Mouse (Mus musculus): ENCODE measurements around the gene Sh3gl1.
A peak's percentile ranks its signal among the peaks of the same experiment; 100 is the strongest.
"Not testable (repeated sequence)": the region's sequence is repeated elsewhere in the genome, so short reads cannot be mapped to it uniquely, and the experiment has no call there.

Sh3gl1 gene

GRCm38 (mm10) chr17:56036176-56036900 lies at the start of gene Sh3gl1:
Sh3gl1 (minus strand) TSS chr17:56036635.
- DNase-seq (ENCODE audit: low read depth, low spot score): peak; percentile 96

- DNase-seq (ENCODE audit: low read depth, low spot score): peak; percentile 97
Measured at GRCm38 (mm10) chr17:56080781-56081585, 44.5 kb upstream of the Sh3gl1 start.

- DNase-seq (ENCODE audit: low read depth, low spot score): peak; percentile 30
Measured at GRCm38 (mm10) chr17:56079921-56080320, 43.5 kb upstream of the Sh3gl1 start.

- DNase-seq (ENCODE audit: low read depth, low spot score): peak; percentile 100
Measured at GRCm38 (mm10) chr17:56078880-56079795, 42.7 kb upstream of the Sh3gl1 start, which contains the start of gene Hdgfl2. Hdgfl2 (plus strand) TSS chr17:56079634.

- not testable (repeated sequence) for DNase-seq (ENCODE audit: low read depth, low spot score)
Measured at GRCm38 (mm10) chr17:56078361-56078760, 41.9 kb upstream of the Sh3gl1 start.

- DNase-seq (ENCODE audit: low read depth, low spot score): no peak
Measured at GRCm38 (mm10) chr17:56077523-56077922, 41.1 kb upstream of the Sh3gl1 start.

DNA sequence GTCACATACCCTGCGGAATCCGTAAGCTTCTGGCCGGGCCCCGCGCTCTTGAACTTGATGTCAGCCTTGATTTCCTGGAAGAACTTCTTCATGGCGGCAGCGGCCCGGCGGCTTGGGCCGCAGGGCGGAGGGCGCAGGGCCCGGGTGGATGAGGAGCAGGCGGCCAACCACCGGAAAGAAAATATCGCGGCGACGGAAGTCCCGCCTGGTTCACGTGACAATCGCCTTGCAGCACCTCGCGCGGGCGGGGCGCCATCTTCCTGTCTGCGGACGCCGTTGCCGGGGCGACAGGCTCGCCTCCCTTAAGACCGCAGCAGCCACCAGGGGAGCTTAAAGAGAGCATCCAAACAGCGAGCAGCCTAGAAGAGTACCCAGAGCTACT lies 38.4 kb upstream of the Sh3gl1 start, which contains the start of gene Ubxn6:
TSS of gene Ubxn6 (minus strand) at position 202 of the 382 bp plus-strand sequence.
- DNase-seq (ENCODE audit: low read depth, low spot score): peak; percentile 98

- peak; percentile 96 for DNase-seq (ENCODE audit: low read depth, low spot score)
Measured at GRCm38 (mm10) chr17:56074097-56074826, 37.8 kb upstream of the Sh3gl1 start.

GRCm38 (mm10) chr17:56072243-56072642 lies 35.8 kb upstream of the Sh3gl1 start:
- no peak for DNase-seq (ENCODE audit: low read depth, low spot score)

DNA sequence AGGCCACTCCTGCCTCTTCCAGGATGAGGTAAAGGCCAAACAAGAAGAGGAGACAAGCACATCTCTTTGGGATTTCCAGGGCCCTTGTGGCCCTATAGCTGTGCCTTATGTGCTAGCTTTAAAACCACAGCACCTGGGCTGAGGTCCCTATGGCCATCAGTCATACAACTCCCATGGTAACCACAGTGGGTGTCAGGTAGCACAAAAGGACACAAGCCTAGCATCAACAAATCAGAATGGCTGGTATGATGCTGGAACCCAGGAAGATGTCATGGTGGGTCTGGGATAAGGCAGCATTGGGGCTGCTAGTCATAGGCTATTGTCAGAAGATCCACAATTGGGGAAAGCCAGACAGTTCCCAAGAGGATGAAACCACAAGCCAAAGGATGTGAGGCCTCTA lies 34.7 kb upstream of the Sh3gl1 start:
- DNase-seq (ENCODE audit: low read depth, low spot score): peak; percentile 32

- DNase-seq (ENCODE audit: low read depth, low spot score): no peak
Measured at GRCm38 (mm10) chr17:56069066-56069465, 32.6 kb upstream of the Sh3gl1 start.

GRCm38 (mm10) chr17:56066451-56066850 lies 30.0 kb upstream of the Sh3gl1 start:
- DNase-seq (ENCODE audit: low read depth, low spot score): peak; percentile 24

DNA sequence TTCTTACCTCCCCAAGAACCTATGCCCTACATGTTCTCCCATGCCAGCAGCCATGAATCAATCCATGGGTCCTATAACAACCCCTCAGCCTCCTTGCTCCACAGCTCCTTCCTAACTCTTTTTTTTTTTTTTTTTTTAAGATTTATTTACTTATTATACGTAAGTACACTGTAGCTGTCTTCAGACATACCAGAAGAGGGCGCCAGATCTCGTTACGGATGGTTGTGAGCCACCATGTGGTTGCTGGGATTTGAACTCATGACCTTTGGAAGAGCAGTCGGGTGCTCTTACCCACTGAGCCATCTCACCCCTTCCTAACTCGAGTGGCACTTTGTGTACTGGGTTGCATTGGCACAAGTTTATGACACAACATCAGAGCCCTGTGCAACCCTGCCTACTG lies 29.3 kb upstream of the Sh3gl1 start:
- DNase-seq (ENCODE audit: low read depth, low spot score): not testable (repeated sequence)

DNA sequence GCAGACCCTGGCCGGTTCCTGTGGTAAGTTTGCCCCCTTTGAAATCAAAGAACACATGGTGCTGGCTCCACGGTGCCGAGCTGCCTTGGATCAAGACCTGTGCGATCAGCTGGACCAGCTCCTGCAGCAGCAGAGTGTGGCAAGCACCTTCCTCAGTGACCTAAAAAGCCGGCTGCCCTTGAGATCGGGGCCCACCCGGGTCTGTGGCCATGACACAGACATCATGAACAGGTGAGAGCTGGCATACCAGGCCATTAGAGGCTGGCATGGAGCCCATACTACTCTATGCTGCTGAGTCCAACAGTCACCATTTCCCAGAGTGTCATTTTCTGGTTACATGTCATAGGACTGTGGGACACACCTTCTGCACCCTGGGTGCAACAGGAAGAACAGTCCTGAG lies 25.6 kb upstream of the Sh3gl1 start:
- DNase-seq (ENCODE audit: low read depth, low spot score): no peak

DNA sequence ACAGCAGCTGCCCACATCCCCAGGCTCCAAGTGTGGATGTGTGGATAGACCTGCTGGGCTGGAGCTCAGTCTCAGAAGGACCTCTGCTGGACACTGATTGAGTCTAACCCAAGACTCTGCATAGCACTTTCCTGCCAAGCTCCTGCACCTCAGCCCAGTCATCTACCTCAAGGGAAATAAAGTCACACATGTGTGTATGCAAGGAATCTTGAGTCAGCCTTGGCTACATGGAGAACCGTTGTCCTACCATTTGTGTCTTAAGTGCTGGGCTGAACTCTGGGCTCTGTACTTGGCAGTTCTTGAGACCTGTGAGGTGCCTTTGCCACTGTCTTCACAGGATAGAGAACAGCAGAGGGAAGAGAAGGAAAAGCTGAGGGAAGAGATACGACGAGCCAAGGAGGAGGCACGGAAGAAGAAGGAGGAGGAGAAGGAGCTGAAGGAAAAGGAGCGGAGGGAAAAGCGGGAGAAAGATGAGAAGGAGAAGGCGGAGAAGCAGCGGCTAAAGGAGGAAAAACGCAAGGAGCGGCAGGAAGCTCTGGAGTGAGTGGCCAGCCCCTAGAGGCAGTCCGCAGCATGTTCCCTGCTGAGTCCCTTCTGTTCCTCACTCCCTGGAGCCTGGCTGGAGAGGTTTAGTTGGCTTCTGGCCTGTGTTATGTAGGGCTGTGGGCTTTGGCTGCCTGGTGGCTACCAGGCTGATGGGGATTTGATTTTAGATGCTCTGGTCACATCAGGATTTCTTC lies 21.1 kb upstream of the Sh3gl1 start:
- DNase-seq (ENCODE audit: low read depth, low spot score): no peak

DNA sequence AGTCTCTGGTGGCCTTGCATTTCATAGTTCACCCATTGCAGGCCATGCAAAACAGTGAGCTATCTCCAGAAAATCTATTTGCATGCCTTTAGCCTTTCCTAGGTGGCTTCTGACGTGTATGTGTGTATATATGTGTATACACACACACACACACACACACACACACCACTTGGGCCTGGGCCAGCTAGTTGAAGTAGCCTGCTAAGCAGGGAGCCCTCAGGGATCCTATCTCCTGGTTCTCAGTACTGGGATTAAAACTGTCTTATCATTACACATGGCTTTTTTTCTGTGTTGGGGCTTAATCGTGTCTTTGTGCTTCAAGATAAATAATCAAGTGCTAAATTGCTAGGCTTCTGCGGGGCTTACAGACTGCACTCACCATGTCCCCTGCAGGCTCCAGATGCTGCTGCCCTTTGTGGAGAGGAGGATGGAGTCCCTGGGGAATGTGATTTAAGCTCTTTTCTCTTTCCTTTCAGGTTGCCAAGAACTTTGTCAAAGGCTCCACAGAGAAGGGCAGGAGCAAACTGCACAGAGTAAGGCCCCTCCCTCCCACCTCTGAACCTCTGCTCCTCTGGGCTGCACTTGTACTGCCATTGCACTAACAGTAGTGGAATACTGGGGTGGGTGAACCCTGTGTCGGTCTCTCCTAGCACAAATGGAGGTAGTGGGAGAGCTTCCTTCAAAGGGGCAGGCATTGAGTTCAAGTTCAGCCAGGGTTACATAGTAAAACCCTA lies 19.7 kb upstream of the Sh3gl1 start:
- no peak for DNase-seq (ENCODE audit: low read depth, low spot score)

GRCm38 (mm10) chr17:56054938-56055337 lies 18.5 kb upstream of the Sh3gl1 start:
- no peak for DNase-seq (ENCODE audit: low read depth, low spot score)

DNA sequence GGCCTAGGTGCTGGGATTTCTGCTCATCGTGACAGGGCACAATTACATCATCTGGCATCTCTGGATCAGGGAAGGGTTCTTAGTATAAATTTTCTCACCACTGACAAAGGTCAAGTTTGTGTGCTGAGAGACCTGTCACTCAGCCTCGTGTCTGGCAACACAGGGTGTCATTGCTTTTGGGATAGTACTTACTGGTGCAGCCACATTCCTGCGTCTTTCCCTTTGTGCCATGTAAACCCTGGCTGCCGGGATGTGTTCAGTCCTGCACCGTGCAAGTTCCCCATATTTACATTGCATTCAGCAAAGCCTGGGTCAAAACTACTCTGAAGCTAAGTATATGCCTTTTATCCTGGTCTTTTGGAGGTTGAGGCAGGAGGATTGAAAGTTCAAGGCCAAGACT lies 14.9 kb upstream of the Sh3gl1 start:
- no peak for DNase-seq (ENCODE audit: low read depth, low spot score)

DNA sequence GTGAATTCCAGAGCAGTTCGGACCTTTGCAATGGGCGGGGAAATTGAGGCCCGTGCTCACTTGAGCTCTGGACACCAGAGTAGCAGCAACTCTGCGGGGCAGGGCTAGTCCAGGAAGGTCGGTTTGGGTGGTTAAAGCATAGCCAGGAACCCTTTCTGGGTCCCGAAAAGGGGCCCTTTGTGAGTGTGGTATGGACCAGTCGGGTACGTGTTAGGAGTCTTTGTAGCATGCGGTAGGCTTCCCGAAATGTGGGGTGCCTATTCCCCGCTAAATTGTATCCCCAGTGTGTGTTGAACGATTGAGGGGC lies 4.4 kb upstream of the Sh3gl1 start:
- DNase-seq (ENCODE audit: low read depth, low spot score): no peak
